Mouse (Mus musculus) adrenal gland, postnatal 0 days (tissue): ENCODE measurements around the gene Atf3. TPM values are rescaled to one million over a fixed set of nuclear protein-coding genes. Genes with fewer than 3 reads are reported as not detected.

Experiments used
- polyA plus RNA-seq: library from polyadenylated mRNA; unstranded; fragments of >200 nt; fragmentation: Nextera tagmentation; extraction: Ambion mirVana; gene quantifications from 2 replicates; pipeline ENCODE4 v1.2.1, GENCODE M21; 2015

Gene Atf3
- polyA plus RNA-seq, result 2.7 and 3.4 TPM in 2 replicates

GRCm38 (mm10) chr1:191217939-191218338 lies at the start of gene Atf3:
Gene Atf3, minus strand, starts transcription at chr1:191218039.

DNA sequence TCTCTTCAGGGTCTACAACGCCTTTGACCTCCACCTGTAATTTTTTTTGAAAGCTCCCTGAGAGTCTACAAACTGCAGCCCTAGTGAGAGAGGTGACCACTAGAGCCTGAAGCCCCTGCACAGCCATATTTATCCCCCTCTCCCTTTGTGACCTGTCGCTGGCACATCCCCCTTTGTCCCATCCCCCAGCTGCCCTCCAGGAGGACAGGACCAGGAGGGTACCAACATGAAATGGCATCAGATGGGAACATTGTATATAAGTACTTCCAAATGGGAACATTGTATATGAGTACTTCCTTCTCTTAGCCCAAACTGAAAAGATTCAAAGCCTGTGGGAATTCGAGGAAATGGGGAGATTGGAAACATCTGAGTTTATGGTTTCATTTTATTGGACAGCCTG lies 53.1 kb downstream of the Atf3 start, which contains the start of gene Fam71a:
TSS of gene Fam71a (minus strand) at position 101 of the 400 bp plus-strand sequence.

Other genes with a start within 250 kb of the Atf3 start
- 6.0 and 10.4 TPM in 2 replicates for gene Vash2, start 238.7 kb downstream of the Atf3 start, polyA plus RNA-seq
- gene Flvcr1, start 191.9 kb downstream of the Atf3 start, polyA plus RNA-seq, result 6.1 and 7.1 TPM in 2 replicates
- gene Spata45, start 181.4 kb downstream of the Atf3 start, polyA plus RNA-seq, result not detected in 2 replicates
- 18.7 and 23.1 TPM in 2 replicates for gene Tatdn3, start 155.1 kb downstream of the Atf3 start, polyA plus RNA-seq
- 4.6 and 6.2 TPM in 2 replicates for gene Nsl1, start 155.0 kb downstream of the Atf3 start, polyA plus RNA-seq
- gene Batf3, start 120.2 kb downstream of the Atf3 start, polyA plus RNA-seq, result 5.5 and 10.3 TPM in 2 replicates
- gene Fam71a, start 53.2 kb downstream of the Atf3 start, polyA plus RNA-seq, result not detected in 2 replicates
- gene Nenf, start 100.2 kb upstream of the Atf3 start, polyA plus RNA-seq, result 254 and 391 TPM in 2 replicates
- gene Tmem206, start 107.9 kb upstream of the Atf3 start, polyA plus RNA-seq, result 7.7 and 12.3 TPM in 2 replicates
- gene Ppp2r5a, start 185.2 kb upstream of the Atf3 start, polyA plus RNA-seq, result 26.0 and 32.3 TPM in 2 replicates